Mouse (Mus musculus) layer of hippocampus, adult 9-10 months (tissue): ENCODE results near the gene Iqce.

ENCODE experiments used
- DNase-seq: peaks from one replicate; pipeline ENCODE4 v3.0.0; 2022; ENCODE audit warnings: low spot score

Gene Iqce

DNA sequence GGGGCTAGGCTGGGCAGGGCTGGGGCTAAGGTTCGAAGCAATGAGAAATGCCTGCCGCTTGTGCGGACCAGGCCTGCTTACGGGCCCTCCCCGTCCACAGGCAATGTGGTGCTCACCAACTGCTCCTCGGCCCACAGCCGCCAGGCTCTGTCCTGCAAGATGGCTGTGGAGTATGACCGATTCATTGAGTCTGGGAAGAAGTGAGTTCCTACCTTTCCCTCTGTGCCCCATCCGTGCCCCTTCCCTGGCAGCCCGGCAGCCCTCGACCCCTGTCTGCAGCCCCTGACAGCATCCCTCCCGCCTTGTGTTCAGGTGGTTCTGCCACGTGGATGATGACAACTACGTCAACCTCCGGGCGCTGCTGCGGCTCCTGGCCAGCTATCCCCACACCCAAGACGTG is 90.0 kb downstream of the Iqce start:
- no peak for DNase-seq
